Comparison of ENCODE assay signal across 9 mouse cellular contexts in the genomic region with DNA sequence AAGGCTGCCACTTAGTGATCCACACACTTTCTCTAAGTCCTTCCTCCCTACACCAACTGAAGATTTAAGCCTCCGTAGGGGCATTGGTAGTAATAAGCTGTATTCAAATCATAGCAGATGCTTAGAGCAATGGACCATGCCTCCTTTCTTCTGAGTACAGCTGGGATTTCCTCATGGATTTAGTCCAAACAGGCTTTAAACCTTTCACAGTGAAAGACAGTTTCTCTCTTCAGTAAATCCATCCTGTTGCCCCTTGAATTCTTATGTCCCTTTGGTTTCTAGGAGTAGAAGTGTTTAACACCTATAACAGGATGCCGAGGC. TPM values are rescaled to one million over a fixed set of nuclear protein-coding genes. Genes with fewer than 3 reads are reported as not detected.
A peak's percentile ranks its signal among the peaks of the same experiment; 100 is the strongest.
DNase-seq lines count a peak whose midpoint lies in the region; ATAC-seq lines count a peak whose summit lies in the region.
"Had no signal": no experiment of that assay in that cellular context is flagged by ENCODE, and none has a peak within 500 bp of the region (broad histone marks: within the 10 kb centered on the region; RNA-seq: fewer than 3 reads in every experiment).

No protein-coding gene starts in this region.

- H3K9me3 ChIP-seq in kidney, embryonic 14.5 days (ENCODE audit: control insufficient read depth, low read length): no peaks in the 10 kb centered on the region
- no peaks in the 10 kb centered on the region for H3K9me3 ChIP-seq in embryonic facial prominence, embryonic 14.5 days (ENCODE audit: control insufficient read depth, low read length)
- no peaks in the 10 kb centered on the region for H3K9me3 ChIP-seq in hindbrain, embryonic 14.5 days (ENCODE audit: control insufficient read depth, low read length)
- H3K9me3 ChIP-seq in neural tube, embryonic 14.5 days (ENCODE audit: control insufficient read depth, low read length): no peaks in the 10 kb centered on the region

- DNase-seq in kidney, postnatal 36 days: no peak
- DNase-seq in embryonic facial prominence, embryonic 14.5 days (ENCODE audit: low spot score): no peak
- no peak for DNase-seq in hindbrain, embryonic 14.5 days (ENCODE audit: low spot score)
- DNase-seq in MN1 (ENCODE audit: low spot score): no peak
- DNase-seq: thymus, postnatal 25 days had no signal

- ATAC-seq in kidney, embryonic 14.5 days (ENCODE audit: low FRiP score, low TSS enrichment): no peak
- ATAC-seq in embryonic facial prominence, embryonic 14.5 days (ENCODE audit: low read depth): no peak
- no peak for ATAC-seq in hindbrain, embryonic 14.5 days (ENCODE audit: low FRiP score)
- ATAC-seq in neural tube, embryonic 14.5 days (ENCODE audit: low read depth): no peak
- ATAC-seq in erythroid progenitor cell, adult 5-6 weeks (replicated peaks; ENCODE audit: low FRiP score, poor library complexity, severe bottlenecking): no peak

- no peak overlapping the region for H3K4me3 ChIP-seq in kidney, embryonic 14.5 days (ENCODE audit: low read length)
- no peak overlapping the region for H3K4me3 ChIP-seq in embryonic facial prominence, embryonic 14.5 days (ENCODE audit: low read depth, low read length)
- H3K4me3 ChIP-seq in hindbrain, embryonic 14.5 days (replicated peaks; ENCODE audit: low read length): no peak overlapping the region
- no peak overlapping the region for H3K4me3 ChIP-seq in neural tube, embryonic 14.5 days (ENCODE audit: low read depth, low read length)

- no peak overlapping the region for H3K4me2 ChIP-seq in kidney, embryonic 14.5 days (replicated peaks; ENCODE audit: low read depth, low read length)
- H3K4me2 ChIP-seq in embryonic facial prominence, embryonic 14.5 days (ENCODE audit: low read depth, low read length): no peak overlapping the region
- H3K4me2 ChIP-seq in hindbrain, embryonic 14.5 days (replicated peaks): peak overlapping the region; percentile 11; the same call in 1 of the 2 replicates
- H3K4me2 ChIP-seq in neural tube, embryonic 14.5 days (ENCODE audit: low read depth, low read length): 0 out of 2 replicates have a peak overlapping the region, but pooled peaks have one; percentile 5

- 77% methylated on average over 2 of the region's 2 CpGs for WGBS in kidney, embryonic 14.5 days
- WGBS in embryonic facial prominence, embryonic 14.5 days: 78% methylated on average over 2 of the region's 2 CpGs
- WGBS in hindbrain, embryonic 14.5 days: 67% methylated on average over 2 of the region's 2 CpGs
- 57% methylated on average over 2 of the region's 2 CpGs for WGBS in neural tube, embryonic 14.5 days

- no peaks in the 10 kb centered on the region for H3K36me3 ChIP-seq in kidney, embryonic 14.5 days (ENCODE audit: control insufficient read depth, insufficient read depth, low read length)
- H3K36me3 ChIP-seq in embryonic facial prominence, embryonic 14.5 days (ENCODE audit: control insufficient read depth, insufficient read depth, low read length): no peaks in the 10 kb centered on the region
- no peaks in the 10 kb centered on the region for H3K36me3 ChIP-seq in hindbrain, embryonic 14.5 days (replicated peaks; ENCODE audit: control insufficient read depth, insufficient read depth)
- no peaks in the 10 kb centered on the region for H3K36me3 ChIP-seq in neural tube, embryonic 14.5 days (ENCODE audit: control insufficient read depth, insufficient read depth, low read length)

- peak overlapping the region; percentile 13; the same call in 1 of the 2 replicates for H3K27ac ChIP-seq in kidney, embryonic 14.5 days (ENCODE audit: low read depth, low read length)
- 0 out of 2 replicates have a peak overlapping the region, but pooled peaks have one; percentile 8 for H3K27ac ChIP-seq in embryonic facial prominence, embryonic 14.5 days (replicated peaks; ENCODE audit: low read depth, low read length)
- peak overlapping the region; percentile 49 for H3K27ac ChIP-seq in hindbrain, embryonic 14.5 days
- peak overlapping the region; percentile 53 for H3K27ac ChIP-seq in neural tube, embryonic 14.5 days (ENCODE audit: low read depth, low read length)

- peaks cover 28% of the 10 kb centered on the region for H3K4me1 ChIP-seq in kidney, embryonic 14.5 days (ENCODE audit: control insufficient read depth, insufficient read depth, low read length)
- peaks cover 13% of the 10 kb centered on the region for H3K4me1 ChIP-seq in embryonic facial prominence, embryonic 14.5 days (ENCODE audit: control insufficient read depth, insufficient read depth, low read length)
- H3K4me1 ChIP-seq in hindbrain, embryonic 14.5 days (replicated peaks; ENCODE audit: control insufficient read depth, insufficient read depth, low read length): peaks cover 21% of the 10 kb centered on the region
- H3K4me1 ChIP-seq in neural tube, embryonic 14.5 days (ENCODE audit: control insufficient read depth, insufficient read depth, low read length): peaks cover 16% of the 10 kb centered on the region; the same call in 1 of the 2 replicates

- H3K27me3 ChIP-seq in kidney, embryonic 14.5 days (ENCODE audit: control insufficient read depth, insufficient read depth, low read length): no peaks in the 10 kb centered on the region
- no peaks in the 10 kb centered on the region for H3K27me3 ChIP-seq in embryonic facial prominence, embryonic 14.5 days (replicated peaks; ENCODE audit: control insufficient read depth, insufficient read depth, low read length)
- H3K27me3 ChIP-seq in hindbrain, embryonic 14.5 days (ENCODE audit: control insufficient read depth, insufficient read depth, low read length): no peaks in the 10 kb centered on the region
- no peaks in the 10 kb centered on the region for H3K27me3 ChIP-seq in neural tube, embryonic 14.5 days (ENCODE audit: control insufficient read depth, insufficient read depth, low read length)

- no peak overlapping the region for H3K9ac ChIP-seq in kidney, embryonic 14.5 days (ENCODE audit: low read depth, low read length)
- no peak overlapping the region for H3K9ac ChIP-seq in embryonic facial prominence, embryonic 14.5 days (ENCODE audit: low read depth, low read length)
- no peak overlapping the region for H3K9ac ChIP-seq in hindbrain, embryonic 14.5 days
- no peak overlapping the region for H3K9ac ChIP-seq in neural tube, embryonic 14.5 days (replicated peaks; ENCODE audit: low read depth, low read length)

RNA-seq across cellular contexts. Expression of a gene that starts 44.3 kb away (rescaled TPM):
- polyA plus RNA-seq in kidney, embryonic 14.5 days (2014; fragmentation: Nextera tagmentation; extraction: Ambion mirVana): 10.8 and 11.7 TPM in 2 replicates
- 4.5 and 6.4 TPM in 2 replicates for polyA plus RNA-seq in embryonic facial prominence, embryonic 14.5 days (2014; fragmentation: Nextera tagmentation; extraction: Ambion mirVana)
- 33.9 and 34.2 TPM in 2 replicates for polyA plus RNA-seq in hindbrain, embryonic 14.5 days (2014; fragmentation: Nextera tagmentation; extraction: Ambion mirVana)
- polyA plus RNA-seq in neural tube, embryonic 14.5 days (2014; fragmentation: Nextera tagmentation; extraction: Ambion mirVana): 37.2 and 37.3 TPM in 2 replicates
- not detected in 2 replicates for total RNA-seq in erythroid progenitor cell, adult 5-6 weeks (2015; ENCODE audit: low replicate concordance)
- not detected in 2 replicates for total RNA-seq in erythroid progenitor cell, adult 5-6 weeks (2017; ENCODE audit: low replicate concordance)
- total RNA-seq: common myeloid progenitor, adult 5-6 weeks had no signal

Comparison
In these comparisons a context has a peak if more than half of its experiments do, and no peak if none do; other contexts are left out.
1. H3K4me2 ChIP-seq: peak in hindbrain, embryonic 14.5 days (single experiment) and neural tube, embryonic 14.5 days (single experiment); none in kidney, embryonic 14.5 days (single experiment) and embryonic facial prominence, embryonic 14.5 days (single experiment).
2. Peak in every context shown above with its lines, with median percentiles within 50 percentile points of each other: H3K27ac ChIP-seq.